16 mouse cellular contexts compared by ENCODE assay signal in genomic region chr8:81766033-81766432, GRCm38 (mm10).
DNase-seq lines count a peak whose midpoint lies in the region; ATAC-seq and TF ChIP-seq lines count a peak whose summit lies in the region.
"Had no signal": no experiment of that assay in that cellular context is flagged by ENCODE, and none has a peak within 500 bp of the region (broad histone marks: within the 10 kb centered on the region; RNA-seq: fewer than 3 reads in every experiment).

No protein-coding gene starts in this region.

- 0 out of 2 replicates have a peak, but pooled peaks have one; percentile 31 for ATAC-seq in megakaryocyte-erythroid progenitor cell, adult 5-6 weeks (replicated peaks; ENCODE audit: low FRiP score, low TSS enrichment, poor library complexity, severe bottlenecking)
- no peak for ATAC-seq in activated CD4-positive, CD25-positive, alpha-beta regulatory T cell, adult 4 months
- no peak for ATAC-seq in forebrain, embryonic 15.5 days (replicated peaks)
- ATAC-seq: midbrain, embryonic 13.5 days had no signal

- no peaks in the 10 kb centered on the region for H3K36me3 ChIP-seq in spleen, adult 2 months (ENCODE audit: control insufficient read depth, insufficient read depth, low read length)
- no peaks in the 10 kb centered on the region for H3K36me3 ChIP-seq in limb, embryonic 10.5 days
- no peaks in the 10 kb centered on the region for H3K36me3 ChIP-seq in forebrain, embryonic 15.5 days
- H3K36me3 ChIP-seq: embryonic facial prominence, embryonic 13.5 days; heart, embryonic 13.5 days; hindbrain, embryonic 10.5 days; midbrain, embryonic 13.5 days had no signal

- DNase-seq in spleen, adult 2 months (ENCODE audit: low read depth in 1 of 2, low spot score in 2 of 2), result no peak
- no peak for DNase-seq in spleen, postnatal 14 days (ENCODE audit: low spot score in 2 of 2)
- no peak for DNase-seq in limb, embryonic 10.5 days (ENCODE audit: low spot score)
- no peak for DNase-seq in heart, postnatal 25 days (ENCODE audit: low spot score)
- no peak for DNase-seq in right cerebral cortex, postnatal 25 days
- DNase-seq: adrenal gland, postnatal 25 days; cerebellum, postnatal 10 days; right cerebral cortex, postnatal 14 days had no signal

- no peak overlapping the region for H3K9ac ChIP-seq in forebrain, embryonic 15.5 days (replicated peaks)
- H3K9ac ChIP-seq: embryonic facial prominence, embryonic 13.5 days; heart, embryonic 13.5 days; midbrain, embryonic 13.5 days had no signal

- no peak overlapping the region for H3K4me3 ChIP-seq in spleen, adult 2 months (ENCODE audit: extremely low read depth, insufficient read depth, insufficient read length)
- no peak overlapping the region for H3K4me3 ChIP-seq in limb, embryonic 10.5 days
- H3K4me3 ChIP-seq in forebrain, embryonic 15.5 days, result no peak overlapping the region
- H3K4me3 ChIP-seq: embryonic facial prominence, embryonic 13.5 days; heart, embryonic 13.5 days; hindbrain, embryonic 10.5 days; layer of hippocampus, adult 2 months; midbrain, embryonic 13.5 days had no signal

- no peaks in the 10 kb centered on the region for H3K27me3 ChIP-seq in spleen, adult 2 months (ENCODE audit: control insufficient read depth, insufficient read depth, low read length)
- H3K27me3 ChIP-seq in limb, embryonic 10.5 days (ENCODE audit: low read depth, poor library complexity, severe bottlenecking), result no peaks in the 10 kb centered on the region
- H3K27me3 ChIP-seq in forebrain, embryonic 15.5 days, result 0 out of 2 replicates have a peak, but pooled peaks cover 4% of the 10 kb centered on the region
- H3K27me3 ChIP-seq: embryonic facial prominence, embryonic 13.5 days; heart, embryonic 13.5 days; midbrain, embryonic 13.5 days had no signal

- intact Hi-C loops in heart, postnatal 25 days (cut with DNase I), result no loop called here

- no peak for TF ChIP-seq POLR2A in spleen, adult 2 months (IDR thresholded peaks at IDR 0.05; ENCODE audit: low read depth, low read length)

- no peaks in the 10 kb centered on the region for H3K9me3 ChIP-seq in limb, embryonic 10.5 days (replicated peaks)
- no peaks in the 10 kb centered on the region for H3K9me3 ChIP-seq in forebrain, embryonic 15.5 days
- H3K9me3 ChIP-seq: embryonic facial prominence, embryonic 13.5 days; heart, embryonic 13.5 days; hindbrain, embryonic 10.5 days; midbrain, embryonic 13.5 days had no signal

- H3K4me1 ChIP-seq in spleen, adult 2 months (ENCODE audit: control insufficient read depth, insufficient read depth, insufficient read length), result peaks cover 2% of the 10 kb centered on the region; the same call in 1 of the 2 replicates
- H3K4me1 ChIP-seq in limb, embryonic 10.5 days, result peaks cover 51% of the 10 kb centered on the region
- H3K4me1 ChIP-seq in forebrain, embryonic 15.5 days, result peaks cover 17% of the 10 kb centered on the region

- H3K27ac ChIP-seq in spleen, adult 2 months (ENCODE audit: insufficient read depth, low read length), result peak overlapping the region; percentile 48
- peak overlapping the region; percentile 87 for H3K27ac ChIP-seq in limb, embryonic 10.5 days
- H3K27ac ChIP-seq in forebrain, embryonic 15.5 days (replicated peaks), result no peak overlapping the region
- H3K27ac ChIP-seq: embryonic facial prominence, embryonic 13.5 days; hindbrain, embryonic 10.5 days; layer of hippocampus, adult 2 months; midbrain, embryonic 13.5 days had no signal

- WGBS in spleen, adult 2 months, result 64% methylated on average over 5 of the region's 5 CpGs
- 61% methylated on average over 5 of the region's 5 CpGs for WGBS in limb, embryonic 10.5 days
- 87% methylated on average over 5 of the region's 5 CpGs for WGBS in forebrain, embryonic 15.5 days

- no peak overlapping the region for H3K4me2 ChIP-seq in forebrain, embryonic 15.5 days (replicated peaks)
- H3K4me2 ChIP-seq: embryonic facial prominence, embryonic 13.5 days; heart, embryonic 13.5 days; midbrain, embryonic 13.5 days had no signal

- TF ChIP-seq CTCF in spleen, adult 2 months (IDR thresholded peaks at IDR 0.05; ENCODE audit: extremely low read depth, insufficient read depth, insufficient read length, insufficient replicate concordance), result no peak
